Mouse (Mus musculus) gastrocnemius, postnatal 10 days (tissue): ENCODE data around the gene Dscaml1. TPM values are rescaled to one million over a fixed set of nuclear protein-coding genes. Genes with fewer than 3 reads are reported as not detected.
A peak's percentile ranks its signal among the peaks of the same experiment; 100 is the strongest.

Experiments
- DNase-seq: peaks from one replicate; pipeline ENCODE4 v3.0.0; 2021; ENCODE audit warnings: mixed read lengths
- total RNA-seq, 2 experiments: library from RNA; stranded (reverse); gene quantifications; 2 replicates each; pipeline ENCODE4 v1.2.3; 2021

Dscaml1 gene
- total RNA-seq, 2 experiments from 2014 or later, result 0.19 to 0.68 TPM

GRCm38 (mm10) chr9:45570346-45570745, 143.9 kb downstream of the Dscaml1 start:
- no peak for DNase-seq

GRCm38 (mm10) chr9:45572787-45573492, 146.5 kb downstream of the Dscaml1 start:
- DNase-seq, result peak; percentile 27

GRCm38 (mm10) chr9:45573493-45573815, 147.0 kb downstream of the Dscaml1 start:
- no peak for DNase-seq

GRCm38 (mm10) chr9:45574021-45574420, 147.6 kb downstream of the Dscaml1 start:
- DNase-seq, result no peak

GRCm38 (mm10) chr9:45580069-45580795, 153.8 kb downstream of the Dscaml1 start:
- no peak for DNase-seq

GRCm38 (mm10) chr9:45586475-45586874, 160.0 kb downstream of the Dscaml1 start:
- DNase-seq, result no peak

- DNase-seq, result no peak
Measured at GRCm38 (mm10) chr9:45587704-45588103, 161.3 kb downstream of the Dscaml1 start.

- peak; percentile 66 for DNase-seq
Measured at GRCm38 (mm10) chr9:45589867-45590266, 163.4 kb downstream of the Dscaml1 start.

GRCm38 (mm10) chr9:45591061-45591460, 164.6 kb downstream of the Dscaml1 start:
- no peak for DNase-seq

GRCm38 (mm10) chr9:45592374-45592773, 165.9 kb downstream of the Dscaml1 start:
- no peak for DNase-seq

- no peak for DNase-seq
Measured at GRCm38 (mm10) chr9:45598117-45598516, 171.7 kb downstream of the Dscaml1 start.

GRCm38 (mm10) chr9:45599377-45599776, 172.9 kb downstream of the Dscaml1 start:
- no peak for DNase-seq

- no peak for DNase-seq
Measured at GRCm38 (mm10) chr9:45607337-45607736, 180.9 kb downstream of the Dscaml1 start.

- no peak for DNase-seq
Measured at GRCm38 (mm10) chr9:45608097-45609031, 181.9 kb downstream of the Dscaml1 start.

- no peak for DNase-seq
Measured at GRCm38 (mm10) chr9:45610336-45611060, 184.1 kb downstream of the Dscaml1 start.

GRCm38 (mm10) chr9:45614616-45615015, 188.2 kb downstream of the Dscaml1 start:
- DNase-seq, result no peak

- DNase-seq, result no peak
Measured at GRCm38 (mm10) chr9:45617889-45618288, 191.5 kb downstream of the Dscaml1 start.

GRCm38 (mm10) chr9:45618443-45618842, 192.0 kb downstream of the Dscaml1 start:
- DNase-seq, result no peak

GRCm38 (mm10) chr9:45620049-45620448, 193.6 kb downstream of the Dscaml1 start:
- DNase-seq, result no peak

- no peak for DNase-seq
Measured at GRCm38 (mm10) chr9:45620920-45621319, 194.5 kb downstream of the Dscaml1 start.

GRCm38 (mm10) chr9:45625889-45626446, 199.5 kb downstream of the Dscaml1 start:
- no peak for DNase-seq

GRCm38 (mm10) chr9:45632520-45632919, 206.1 kb downstream of the Dscaml1 start:
- DNase-seq, result peak; percentile 29
